Mouse (Mus musculus) monocyte, adult 2 months (primary cell): ENCODE results near the gene Myo1b.
"Not testable (repeated sequence)": the region's sequence is repeated elsewhere in the genome, so short reads cannot be mapped to it uniquely, and the experiment has no call there.

Experiments
- DNase-seq, 2 experiments: peaks; one replicate each; pipeline ENCODE4 v3.0.0; 2022; ENCODE audit warnings: low spot score in 2 of 2, low read depth in 1 of 2

Gene Myo1b

GRCm38 (mm10) chr1:51897160-51897572, 18.7 kb downstream of the Myo1b start:
- no peak for DNase-seq

GRCm38 (mm10) chr1:51895961-51896360, 19.9 kb downstream of the Myo1b start:
- no peak for DNase-seq

- DNase-seq: no peak
These were observed 21.1 kb downstream of the Myo1b start for GRCm38 (mm10) chr1:51894721-51895120.

GRCm38 (mm10) chr1:51893521-51894355, 22.1 kb downstream of the Myo1b start:
- DNase-seq: no peak

GRCm38 (mm10) chr1:51892005-51892404, 23.9 kb downstream of the Myo1b start:
- DNase-seq: no peak

- DNase-seq: no peak
These were observed 27.6 kb downstream of the Myo1b start for GRCm38 (mm10) chr1:51888046-51888813.

GRCm38 (mm10) chr1:51885356-51885983, 30.4 kb downstream of the Myo1b start:
- no peak for DNase-seq

GRCm38 (mm10) chr1:51883211-51883610, 32.7 kb downstream of the Myo1b start:
- DNase-seq: no peak

GRCm38 (mm10) chr1:51882752-51883151, 33.1 kb downstream of the Myo1b start:
- DNase-seq: no peak

GRCm38 (mm10) chr1:51879927-51880814, 35.7 kb downstream of the Myo1b start:
- no peak for DNase-seq

GRCm38 (mm10) chr1:51879333-51879770, 36.5 kb downstream of the Myo1b start:
- DNase-seq: no peak

- no peak for DNase-seq
These were observed 40.2 kb downstream of the Myo1b start for GRCm38 (mm10) chr1:51875462-51876225.

GRCm38 (mm10) chr1:51872493-51873261, 43.2 kb downstream of the Myo1b start:
- no peak for DNase-seq

- DNase-seq: not testable (repeated sequence)
These were observed 44.6 kb downstream of the Myo1b start for GRCm38 (mm10) chr1:51871234-51871633.

- no peak for DNase-seq
These were observed 52.9 kb downstream of the Myo1b start for GRCm38 (mm10) chr1:51862828-51863421.

GRCm38 (mm10) chr1:51860837-51861236, 55.0 kb downstream of the Myo1b start:
- no peak for DNase-seq

- no peak for DNase-seq
These were observed 58.9 kb downstream of the Myo1b start for GRCm38 (mm10) chr1:51856946-51857345.

- no peak for DNase-seq
These were observed 59.5 kb downstream of the Myo1b start for GRCm38 (mm10) chr1:51856245-51856915.
